Mouse (Mus musculus): Measurements from ENCODE around the gene Fam83e.

Fam83e gene

DNA sequence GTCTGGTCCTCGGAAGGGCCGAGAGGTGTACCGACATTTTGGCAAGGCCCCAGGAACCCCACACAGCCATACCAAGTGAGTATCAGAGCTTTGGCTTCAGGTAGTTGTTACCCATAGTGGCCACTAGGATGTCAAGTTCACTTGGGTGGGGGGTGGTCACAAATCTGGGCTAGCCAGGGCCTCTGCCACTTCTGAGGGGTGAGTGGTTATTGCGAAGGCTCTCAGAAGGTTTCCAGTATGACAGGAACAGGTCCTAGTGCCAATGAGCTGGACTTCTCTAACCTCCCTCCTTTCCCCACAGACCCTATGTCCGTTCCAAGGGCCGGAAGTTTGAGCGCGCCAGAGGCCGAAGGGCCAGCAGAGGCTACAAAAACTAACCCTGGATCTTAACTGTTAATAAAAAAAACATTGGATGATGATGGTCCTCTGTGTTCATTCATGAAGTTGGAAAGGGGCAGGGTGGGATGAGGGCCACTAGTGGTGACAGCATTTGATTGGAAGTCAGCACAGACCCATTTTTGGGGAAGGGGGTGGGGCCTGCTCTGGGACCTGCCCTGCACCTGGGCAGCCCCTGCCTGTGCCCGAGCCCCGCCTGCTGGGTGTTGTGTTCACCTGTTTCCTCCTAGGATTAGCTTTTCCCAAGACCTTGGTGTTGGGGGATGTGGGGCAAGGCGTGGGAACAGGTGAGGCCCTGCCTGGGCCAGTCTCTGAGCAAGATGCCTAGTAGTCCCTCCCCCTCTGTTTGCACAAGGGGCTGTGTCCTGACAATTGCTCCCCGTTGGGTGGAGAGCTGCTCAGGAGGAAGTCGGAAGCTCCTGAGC is at the start of gene Fam83e:
Gene Fam83e (plus strand): TSS at position 800 of the 821 bp plus-strand sequence.
- no peak for DNase-seq (ENCODE audit: low read depth, low spot score)

DNA sequence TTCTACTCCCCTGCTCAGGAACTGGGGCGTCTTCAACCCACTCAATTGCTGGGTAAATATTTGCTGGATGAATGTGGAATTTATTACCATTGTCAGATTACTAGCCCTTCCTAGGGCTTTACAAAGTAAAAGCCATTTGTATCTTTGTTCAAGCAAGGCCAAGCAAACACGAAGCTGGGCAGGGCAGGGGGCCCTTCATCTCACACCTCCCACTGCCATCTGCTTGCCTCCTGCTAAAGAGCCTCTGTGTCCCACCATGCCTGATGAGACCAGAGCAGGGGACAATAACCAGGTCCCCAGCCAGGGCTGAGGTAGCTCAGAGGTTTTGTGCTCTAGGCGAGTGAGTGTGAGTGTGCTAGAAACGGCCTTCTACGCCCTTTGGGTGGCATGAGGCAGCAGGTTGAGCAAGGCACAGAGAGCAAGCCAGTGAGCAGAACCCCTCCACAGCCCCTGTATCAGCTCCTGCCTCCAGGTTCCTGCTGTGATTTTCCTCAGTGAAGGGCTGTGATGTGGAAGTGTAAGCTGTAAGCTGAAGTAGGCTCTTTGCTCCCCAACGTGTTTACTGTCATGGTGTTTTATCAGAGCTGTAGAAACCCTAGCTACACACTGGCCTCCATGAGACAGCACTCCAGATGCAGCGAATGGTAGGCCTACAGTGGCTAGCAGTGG is 43.3 kb upstream of the Fam83e start:
- no peak for DNase-seq (ENCODE audit: low read depth, low spot score)

DNA sequence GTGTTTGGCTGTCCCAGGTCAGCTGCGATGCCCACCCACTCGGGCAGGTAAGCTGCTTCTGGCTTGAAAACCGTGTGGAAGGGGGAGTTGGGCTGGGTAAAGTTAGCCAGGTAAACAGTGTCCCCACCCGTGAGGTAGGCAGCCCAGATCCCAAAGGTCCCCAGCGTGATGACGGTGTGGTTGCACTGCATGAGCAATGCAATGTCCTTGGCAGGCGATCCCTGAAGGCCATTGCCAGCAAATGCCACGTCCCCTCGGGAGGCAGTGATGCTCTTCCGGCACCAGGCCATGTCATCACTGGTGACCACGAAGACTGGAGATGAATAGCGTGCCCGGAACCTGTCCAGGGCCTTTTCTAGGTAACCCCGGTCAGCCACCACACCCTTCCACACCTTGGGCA is 42.5 kb upstream of the Fam83e start:
- DNase-seq (ENCODE audit: low read depth, low spot score), result no peak

DNA sequence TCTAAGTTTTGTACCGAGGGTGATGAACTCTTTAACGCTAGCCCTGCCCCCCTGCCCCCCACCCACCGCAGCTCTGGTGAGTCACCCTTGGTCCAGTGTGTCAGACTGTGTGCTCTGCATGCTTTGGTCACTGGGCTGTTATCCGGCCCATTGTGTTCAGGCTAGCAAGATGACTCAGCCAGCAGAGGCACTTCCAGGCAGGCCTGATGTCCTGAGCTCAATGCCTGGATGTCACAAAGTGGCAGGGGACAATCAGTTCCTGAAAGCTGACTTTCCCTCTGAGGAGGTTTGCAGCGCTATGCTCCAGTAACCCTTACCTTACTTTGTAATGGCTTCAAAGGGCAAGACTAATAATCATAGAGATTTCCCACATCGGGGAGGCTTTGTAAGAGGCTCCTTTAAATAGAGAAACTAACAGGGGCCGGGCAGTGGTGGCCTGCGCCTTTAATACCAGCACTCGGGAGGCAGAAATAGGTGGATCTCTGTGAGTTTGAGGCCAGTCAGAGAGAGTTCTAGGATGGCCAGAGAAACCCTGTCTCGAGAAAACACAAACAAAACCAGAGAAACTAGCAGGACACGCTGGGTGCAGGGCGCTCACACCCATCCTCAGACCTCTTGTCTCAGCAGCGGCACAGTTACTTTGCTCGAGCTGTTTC is 40.9 kb upstream of the Fam83e start:
- no peak for DNase-seq (ENCODE audit: low read depth, low spot score)

DNA sequence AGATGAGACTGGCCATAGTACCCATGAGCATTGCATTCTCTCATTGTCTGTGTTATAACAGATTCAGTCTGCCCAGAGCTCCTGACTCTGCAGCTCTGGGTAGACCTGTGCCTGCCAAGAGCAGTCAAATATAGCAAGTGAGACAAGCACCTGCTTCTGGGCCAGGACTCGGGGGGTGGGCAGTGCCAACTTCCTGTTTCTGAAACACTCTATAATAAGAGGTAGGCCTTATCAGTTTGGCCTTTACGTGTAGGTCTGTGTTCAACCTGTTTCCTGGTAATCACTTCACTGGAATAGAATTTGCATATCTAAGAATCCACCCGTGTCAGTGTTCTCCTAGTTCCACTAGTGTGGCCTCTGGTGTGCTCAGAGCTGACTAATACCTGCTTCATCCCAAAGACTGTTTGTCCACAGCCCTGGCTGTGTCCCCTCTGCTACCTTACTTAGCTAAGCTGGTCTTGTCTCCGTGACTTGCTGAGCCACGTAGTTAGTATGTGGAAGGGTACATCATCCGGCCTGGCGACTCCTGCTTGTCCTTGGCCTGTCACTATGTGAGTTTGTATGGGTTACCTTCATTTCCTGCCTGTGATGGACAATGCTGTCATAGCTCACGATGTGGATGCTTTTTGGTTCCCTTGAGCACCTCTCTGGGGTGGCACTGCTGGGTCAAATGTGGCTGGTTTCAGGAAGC is 39.8 kb upstream of the Fam83e start:
- DNase-seq (ENCODE audit: low read depth, low spot score), result no peak

DNA sequence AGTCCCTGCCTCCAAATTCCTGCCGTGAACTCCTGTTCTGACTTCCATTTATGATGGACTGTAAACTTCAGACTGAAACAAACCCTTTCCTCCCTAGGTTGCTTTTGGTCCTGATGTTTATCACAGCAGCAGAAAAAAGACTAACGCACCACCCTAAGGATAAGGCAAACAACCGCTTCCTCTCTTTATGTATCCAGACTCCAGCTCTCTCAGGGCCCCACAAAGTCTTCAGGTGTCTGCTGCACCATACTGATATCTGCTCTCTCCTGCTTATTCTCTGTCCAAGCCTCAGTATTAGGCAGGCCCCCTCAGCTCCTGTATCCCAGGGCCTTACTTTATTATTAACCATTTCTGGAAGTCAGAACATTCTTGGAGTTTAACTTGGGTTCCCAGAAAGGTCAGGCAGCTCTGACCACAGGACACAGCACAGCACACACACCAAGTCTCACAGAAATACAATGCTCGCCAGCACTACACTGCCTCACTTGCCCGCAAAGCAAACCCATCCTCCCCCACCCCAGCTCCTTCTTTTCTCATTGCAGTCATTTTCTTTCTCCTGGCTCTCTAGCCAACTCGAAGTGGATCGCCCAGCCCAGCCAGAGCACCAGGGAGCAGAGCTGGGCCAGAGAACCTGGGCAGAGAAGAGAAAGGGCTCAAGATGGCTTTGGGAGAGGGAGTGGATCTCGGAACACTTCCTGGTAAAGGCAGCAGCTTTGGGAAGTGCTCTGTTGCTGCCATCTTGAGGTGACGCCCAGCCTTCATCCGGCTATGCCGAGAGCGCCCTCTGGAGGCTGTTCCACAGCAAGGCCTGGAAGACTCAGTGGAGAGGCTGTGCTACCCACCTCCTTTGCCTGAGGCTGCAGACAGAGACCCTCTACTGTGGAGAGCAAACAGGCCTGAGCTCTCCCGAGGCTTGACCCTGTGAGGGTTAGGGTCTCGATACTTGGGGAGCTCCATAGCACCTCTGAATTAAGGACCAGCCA is 38.6 kb upstream of the Fam83e start:
- DNase-seq (ENCODE audit: low read depth, low spot score), result peak; percentile 83

DNA sequence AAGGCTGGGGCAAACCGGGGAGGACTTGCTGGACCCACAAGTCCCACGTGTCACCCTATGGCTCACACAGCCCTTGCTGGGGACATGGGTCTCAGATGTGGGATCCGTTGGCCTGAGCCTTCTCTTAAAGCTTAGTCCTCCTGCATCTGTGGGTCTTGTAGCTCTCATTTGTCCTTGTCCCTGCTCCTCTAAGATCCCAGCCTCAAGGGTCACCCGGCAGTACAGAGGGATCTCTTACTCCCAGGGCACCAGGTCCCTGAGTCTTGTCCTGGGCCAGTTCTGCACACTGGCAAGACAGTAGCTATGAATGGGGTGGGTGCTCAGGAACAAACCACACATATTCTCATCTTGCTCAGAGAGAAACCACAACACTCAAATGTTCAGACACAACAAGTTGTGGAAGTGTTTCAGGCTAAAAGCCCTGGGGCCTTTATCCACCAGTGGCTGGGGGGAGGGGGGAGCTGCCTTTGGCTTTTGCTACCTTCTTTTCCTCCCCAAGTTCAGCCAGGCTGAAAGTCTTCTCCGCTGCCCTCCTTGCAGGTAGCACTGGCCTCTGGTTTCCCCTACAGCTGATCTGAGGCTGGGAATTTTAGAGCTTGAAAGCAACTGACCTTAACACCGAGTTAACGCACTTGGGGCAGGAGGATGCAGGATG is 37.5 kb upstream of the Fam83e start, which contains the start of gene Ntn5:
Gene Ntn5 (plus strand): TSS at position 627 of the 655 bp plus-strand sequence.
- no peak for DNase-seq (ENCODE audit: low read depth, low spot score)

DNA sequence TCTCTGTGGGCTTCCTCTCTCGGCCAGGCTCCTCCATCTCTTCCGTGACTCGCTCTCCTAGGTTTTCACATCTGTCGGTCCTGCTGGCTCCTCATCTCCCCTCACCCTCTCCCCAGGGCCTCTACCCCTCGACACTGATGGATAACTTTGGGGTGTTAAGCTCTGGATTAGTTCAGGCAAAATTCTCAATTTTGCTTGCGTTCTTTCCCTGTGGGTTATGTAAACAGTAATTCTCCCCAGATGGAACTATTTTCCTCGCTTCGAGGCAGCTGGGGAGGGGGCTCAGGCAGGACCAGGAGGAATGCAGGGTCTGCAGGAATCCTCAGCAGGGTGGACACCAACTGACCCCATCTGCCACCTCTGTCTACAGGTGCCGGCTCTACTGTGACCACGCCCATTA is 35.2 kb upstream of the Fam83e start:
- no peak for DNase-seq (ENCODE audit: low read depth, low spot score)

DNA sequence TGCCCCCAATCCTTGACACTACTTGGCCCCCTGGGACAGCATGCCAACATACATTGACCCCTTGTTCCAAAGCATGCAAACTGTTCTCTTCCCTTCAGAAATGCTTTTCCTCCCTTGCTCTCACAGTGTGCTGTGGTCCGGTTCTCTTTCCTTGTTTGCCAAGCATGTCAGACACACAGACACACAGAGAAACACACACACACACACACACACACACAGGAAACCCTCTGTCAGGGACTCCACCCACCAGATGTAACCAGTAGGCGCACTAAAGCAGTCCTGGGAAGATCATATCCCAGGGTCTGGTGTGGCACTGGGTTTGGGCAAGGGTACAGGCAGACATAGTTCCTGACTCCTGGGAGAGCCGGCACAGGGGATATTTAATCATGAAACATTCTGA is 34.2 kb upstream of the Fam83e start:
- no peak for DNase-seq (ENCODE audit: low read depth, low spot score)

DNA sequence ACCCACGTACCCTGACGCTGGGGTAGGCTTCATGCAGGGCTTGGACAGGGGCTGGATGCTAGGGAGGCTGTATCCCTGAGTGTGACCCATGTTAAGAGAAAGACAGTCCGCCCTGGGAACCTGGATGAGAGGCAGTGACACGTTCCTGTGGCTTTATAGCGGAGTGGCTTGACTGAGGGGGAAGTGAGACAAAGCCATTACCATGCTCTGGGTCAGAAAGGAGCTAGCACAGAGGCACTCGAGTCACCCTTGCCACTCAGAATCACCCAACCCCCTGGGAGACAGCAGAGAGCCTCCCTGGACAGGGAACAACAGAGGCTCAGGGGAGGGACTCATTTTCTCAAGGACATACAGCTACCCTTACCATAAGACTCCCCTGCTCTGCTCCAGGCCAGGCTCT is 31.9 kb upstream of the Fam83e start:
- no peak for DNase-seq (ENCODE audit: low read depth, low spot score)

DNA sequence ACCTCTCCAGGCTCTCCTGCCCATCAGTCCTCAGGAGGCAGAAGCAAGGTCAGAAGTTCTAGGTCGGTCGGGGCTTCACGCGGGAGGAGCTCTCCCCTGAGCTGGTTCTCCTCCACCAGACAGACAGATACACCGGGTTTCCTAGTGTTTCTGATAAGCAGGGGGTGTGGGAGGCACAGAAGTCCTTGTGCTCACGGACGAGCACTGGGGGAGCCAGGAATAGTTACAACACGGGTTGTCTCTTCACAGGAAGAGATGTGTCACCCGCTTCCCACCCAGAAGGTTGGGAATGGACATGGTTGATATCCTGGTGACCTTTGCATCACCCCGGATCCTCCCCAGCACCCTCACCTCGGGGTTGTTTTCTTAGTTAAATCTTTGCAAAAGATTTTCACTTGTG is 31.2 kb upstream of the Fam83e start:
- DNase-seq (ENCODE audit: low read depth, low spot score), result no peak

DNA sequence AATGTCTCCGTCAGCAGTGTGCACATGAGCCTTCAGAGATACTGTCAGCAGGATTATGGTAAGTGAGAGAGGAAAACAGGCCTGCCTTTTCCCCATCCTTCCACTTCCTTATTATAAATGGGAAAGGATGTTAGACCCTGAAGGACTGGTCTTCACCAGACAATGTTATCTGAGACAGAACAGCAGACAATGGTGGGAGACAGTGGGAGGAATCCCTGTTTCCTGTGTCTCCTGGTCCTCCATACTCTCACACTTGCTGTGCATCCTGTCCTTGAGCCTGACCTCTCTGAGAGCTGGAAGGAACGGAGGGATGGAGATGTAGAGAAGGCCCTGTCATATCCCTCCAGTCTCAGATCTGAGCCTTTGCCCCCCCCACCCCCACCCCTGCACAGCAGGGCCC is 28.6 kb upstream of the Fam83e start:
- no peak for DNase-seq (ENCODE audit: low read depth, low spot score)

DNA sequence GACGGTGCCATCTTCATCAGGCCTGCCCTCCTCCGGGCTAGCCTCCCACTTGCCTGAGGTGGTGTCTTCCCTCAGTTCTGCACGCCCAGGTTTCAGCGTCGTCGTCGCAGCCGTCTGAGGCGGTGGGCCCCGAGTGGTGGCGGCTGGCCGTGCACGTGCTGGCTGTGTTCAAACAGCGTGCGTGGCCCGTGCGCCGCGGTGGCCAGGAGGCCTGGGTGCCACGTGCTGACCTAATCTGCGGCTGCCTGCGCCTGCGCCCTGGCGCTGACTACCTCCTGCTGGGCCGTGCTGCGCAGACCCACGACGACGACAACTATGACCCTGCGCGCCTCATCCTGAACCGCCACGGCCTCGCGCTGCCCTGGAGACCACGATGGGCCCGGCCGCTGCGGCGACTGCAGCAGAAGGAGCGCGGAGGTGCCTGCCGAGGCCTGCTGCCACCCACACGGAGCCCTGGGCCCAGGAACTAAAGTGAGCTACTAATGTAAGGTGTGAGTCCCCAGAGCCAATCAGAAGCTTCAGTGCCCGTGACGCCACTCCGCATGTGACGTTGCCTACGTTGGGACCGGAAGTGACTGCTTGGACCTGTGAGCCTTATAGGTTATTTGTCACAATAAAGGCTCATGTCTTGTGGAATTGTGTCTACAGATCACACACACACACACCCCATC is 27.0 kb upstream of the Fam83e start, which contains the start of gene Sec1:
Gene Sec1 (minus strand): TSS at position 482 of the 671 bp plus-strand sequence.
- DNase-seq (ENCODE audit: low read depth, low spot score), result no peak

DNA sequence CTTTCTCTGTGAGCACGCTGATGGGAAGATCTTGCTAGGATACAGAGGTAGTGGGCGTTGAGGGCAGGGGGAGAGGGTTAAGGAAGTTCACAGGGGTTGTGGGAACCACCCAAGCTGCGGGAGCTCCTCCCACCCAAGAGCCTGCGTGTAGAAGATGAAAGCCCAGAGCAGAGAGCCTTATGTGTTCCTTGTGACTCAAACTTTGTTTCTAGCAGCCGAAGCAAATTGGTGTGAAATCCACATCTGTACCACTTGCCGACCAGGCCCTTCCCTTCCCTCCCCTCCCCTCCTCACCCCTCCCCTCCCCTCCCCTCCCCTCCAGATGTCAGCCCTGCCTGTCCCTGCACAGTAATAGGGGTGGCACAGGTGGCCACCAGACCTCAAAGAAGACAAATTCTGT is 25.9 kb upstream of the Fam83e start:
- DNase-seq (ENCODE audit: low read depth, low spot score), result no peak

DNA sequence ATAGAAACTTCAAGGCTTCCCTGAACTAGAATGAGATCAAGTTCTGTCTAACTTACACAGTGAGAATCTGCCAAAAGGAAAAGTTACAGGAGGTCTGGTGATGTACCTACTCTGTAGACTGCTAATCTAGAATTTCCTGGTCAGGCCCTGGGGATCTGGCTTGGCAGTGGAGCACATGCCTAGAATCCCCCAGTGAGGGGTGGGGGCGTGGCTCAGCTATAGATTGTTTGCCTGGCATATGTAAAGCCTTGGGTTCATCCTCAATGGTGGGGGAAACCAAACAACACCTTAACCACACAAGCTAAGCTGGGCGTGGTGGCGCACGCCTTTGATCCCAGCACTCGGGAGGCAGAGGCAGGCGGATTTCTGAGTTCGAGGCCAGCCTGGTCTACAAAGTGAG is 23.1 kb upstream of the Fam83e start:
- no peak for DNase-seq (ENCODE audit: low read depth, low spot score)

DNA sequence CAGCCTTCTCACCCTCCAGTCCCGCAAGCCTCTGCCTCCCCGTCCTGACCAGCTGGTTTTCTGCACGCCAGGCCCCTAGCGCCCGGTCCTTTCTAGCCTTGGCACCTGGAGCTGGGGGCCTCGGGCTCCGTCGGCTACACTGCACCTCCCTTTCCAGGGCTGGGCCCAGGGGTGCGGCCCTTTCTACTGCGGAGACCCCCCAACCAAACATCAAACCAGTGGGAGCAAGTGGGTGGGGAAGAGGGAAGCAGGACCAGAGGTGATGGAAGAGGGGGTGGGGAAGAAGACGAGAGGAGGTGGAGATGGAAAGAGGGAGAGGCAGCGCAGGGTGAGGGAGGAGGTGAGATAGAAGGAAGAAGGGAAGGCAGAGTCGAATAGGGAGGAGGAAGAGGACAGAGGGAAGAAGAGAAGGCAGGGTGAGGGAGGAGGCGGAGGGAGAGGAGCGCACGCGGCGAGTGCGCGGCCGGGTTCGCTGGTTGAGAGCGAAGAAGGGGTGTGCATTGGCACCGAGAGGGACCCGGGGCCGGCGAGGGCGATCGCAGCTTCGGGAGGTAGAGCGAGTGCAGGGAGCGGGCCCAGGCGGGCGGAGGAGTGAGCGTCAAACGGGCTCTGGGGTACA is 21.4 kb upstream of the Fam83e start, which contains the start of gene Car11:
Gene Car11 (plus strand): TSS at position 321 of the 619 bp plus-strand sequence.
- no peak for DNase-seq (ENCODE audit: low read depth, low spot score)

DNA sequence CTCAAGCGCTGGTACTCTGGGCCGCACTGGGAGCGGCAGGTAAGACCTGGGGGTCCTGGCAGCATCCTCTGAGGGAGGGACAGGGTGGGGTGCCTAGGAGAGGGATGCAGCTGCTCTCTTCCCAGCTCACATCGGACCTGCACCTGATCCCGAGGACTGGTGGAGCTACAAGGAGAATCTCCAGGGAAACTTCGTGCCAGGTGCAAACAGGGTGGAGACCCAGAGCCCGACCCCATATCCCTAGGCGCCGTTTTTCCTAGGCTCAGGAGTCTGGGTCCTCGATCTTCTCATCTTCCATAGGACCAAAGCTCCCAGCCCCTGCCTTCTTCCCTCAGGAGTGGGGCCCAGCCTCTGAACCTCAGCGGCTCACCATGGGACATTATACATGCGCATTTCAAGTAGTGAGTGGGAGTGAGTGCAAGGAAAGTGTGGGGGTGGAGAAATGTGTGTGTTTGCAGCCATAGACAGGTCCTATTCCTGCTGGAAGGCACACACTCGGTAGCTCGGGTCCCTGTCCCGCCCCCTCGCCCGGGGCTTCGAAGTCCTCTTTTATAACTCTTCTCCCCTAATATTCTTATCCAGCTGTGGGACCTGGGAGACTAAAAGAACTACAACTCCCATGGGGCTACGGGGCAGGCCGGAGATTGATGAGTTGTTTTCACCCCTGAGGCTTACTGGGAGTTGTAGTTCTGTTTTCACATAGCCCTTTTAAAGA is 20.6 kb upstream of the Fam83e start:
- peak; percentile 57 for DNase-seq (ENCODE audit: low read depth, low spot score)

DNA sequence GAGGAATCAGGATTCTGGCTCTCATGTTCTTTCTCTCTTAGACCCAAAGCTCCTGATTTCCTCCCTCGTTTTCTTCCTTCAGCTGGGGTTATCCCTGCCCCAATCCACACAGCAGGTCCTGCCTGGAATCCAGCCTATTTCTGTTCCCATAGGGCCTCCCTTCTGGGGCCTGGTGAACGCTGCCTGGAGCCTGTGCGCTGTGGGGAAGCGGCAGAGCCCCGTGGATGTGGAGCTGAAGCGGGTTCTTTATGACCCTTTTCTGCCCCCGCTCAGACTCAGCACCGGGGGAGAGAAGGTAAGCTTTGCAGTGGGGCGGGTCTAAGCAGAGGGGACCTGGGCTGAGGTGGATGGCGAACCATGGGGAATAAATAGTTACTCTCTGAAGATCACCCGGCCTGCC is 19.9 kb upstream of the Fam83e start:
- no peak for DNase-seq (ENCODE audit: low read depth, low spot score)
